Mouse (Mus musculus) E14TG2a.4 (cell line): ENCODE measurements at regions not wholly inside any gene's neighbourhood (a gene's known extent, or its start where the extent isn't known, plus 50 kb on each side); places are given as distances from the start of the nearest gene placed in this dataset.

Experiments
- H3K27me3 ChIP-seq: 2 replicates; pipeline ENCODE4 v1.6.1; 2014; ENCODE audit warnings: low read length, control low read depth; ENCODE audit not compliant: insufficient read depth
- H3K36me3 ChIP-seq: 2 replicates; pipeline ENCODE4 v1.6.1; 2014; ENCODE audit warnings: low read length, control low read depth; ENCODE audit not compliant: insufficient read depth
- H3K4me1 ChIP-seq: replicated peaks from 2 replicates; pipeline ENCODE4 v1.6.1; 2014; ENCODE audit warnings: low read depth, low read length, control low read depth
- H3K4me3 ChIP-seq: replicated peaks from 2 replicates; pipeline ENCODE4 v1.5.1; 2014; ENCODE audit warnings: mild to moderate bottlenecking, low read length
- H3K9me3 ChIP-seq: 2 replicates; pipeline ENCODE4 v1.6.1; 2014; ENCODE audit warnings: low read length, control low read depth
- CTCF ChIP-seq: conservative IDR thresholded peaks from 2 replicates; pipeline ENCODE4 v1.5.1; 2014; ENCODE audit warnings: low read length
- NANOG ChIP-seq: IDR thresholded peaks from 2 replicates; pipeline ENCODE4 v1.6.1; 2014; ENCODE audit warnings: borderline replicate concordance, low read length, mixed read lengths
- POU5F1 ChIP-seq: IDR thresholded peaks from 2 replicates; pipeline ENCODE4 v1.6.1; 2014; ENCODE audit warnings: low read length, borderline replicate concordance

- Histone ChIP-seq H3K4me1 (peaks cover 8% of the 10 kb centered on the region), H3K36me3 (no peaks in the 10 kb centered on the region), H3K9me3 (no peaks in the 10 kb centered on the region), H3K4me3 (no peak overlapping the region), H3K27me3 (no peaks in the 10 kb centered on the region)
- TF ChIP-seq CTCF (no peak), NANOG (peak; percentile 87; the same call in 1 of the 2 replicates), POU5F1 (peak; percentile 85)
Observed at GRCm38 (mm10) chr12:66027535-66027934, 256.7 kb downstream of the Rpl10l start.

GRCm38 (mm10) chr12:66012706-66013105, 271.5 kb downstream of the Rpl10l start:
- Histone ChIP-seq H3K36me3 (no peaks in the 10 kb centered on the region), H3K27me3 (no peaks in the 10 kb centered on the region), H3K4me3 (no peak overlapping the region), H3K9me3 (peaks cover 8% of the 10 kb centered on the region), H3K4me1 (no peaks in the 10 kb centered on the region)
- no peak for TF ChIP-seq CTCF
- no peak for TF ChIP-seq POU5F1
- no peak for TF ChIP-seq NANOG
